Mouse (Mus musculus) embryonic fibroblast, embryonic 13.5 days (primary cell): ENCODE measurements around the gene Chpf2. TPM values are rescaled to one million over a fixed set of nuclear protein-coding genes. Genes with fewer than 3 reads are reported as not detected.
A peak's percentile ranks its signal among the peaks of the same experiment; 100 is the strongest.

ENCODE experiments used
- H3K27ac ChIP-seq: 2 replicates; pipeline ENCODE4 v1.5.1; 2012; ENCODE audit warnings: low read length, control low read depth, inconsistent platforms; ENCODE audit not compliant: insufficient read depth
- H3K4me1 ChIP-seq: 2 replicates; pipeline ENCODE4 v1.6.1; 2011; ENCODE audit warnings: low read length; ENCODE audit not compliant: control insufficient read depth, insufficient read depth
- H3K4me3 ChIP-seq: 2 replicates; pipeline ENCODE4 v1.5.1; 2011; ENCODE audit warnings: mild to moderate bottlenecking, control low read depth, low read length; ENCODE audit not compliant: insufficient read depth
- CTCF ChIP-seq: IDR thresholded peaks from 2 replicates; pipeline ENCODE4 v1.5.1; 2011; ENCODE audit warnings: mild to moderate bottlenecking, control low read depth, low read length, moderate library complexity, borderline replicate concordance; ENCODE audit not compliant: insufficient read depth
- POLR2A ChIP-seq: IDR thresholded peaks from 2 replicates; pipeline ENCODE4 v1.6.1; 2011; ENCODE audit warnings: low read depth, mild to moderate bottlenecking, control low read depth, low read length, moderate library complexity
- polyA plus RNA-seq: library from polyadenylated mRNA; stranded (reverse); fragments of >200 nt; gene quantifications from 2 replicates; pipeline ENCODE4 v1.2.4, GENCODE M21; 2011; ENCODE audit warnings: low read depth; ENCODE audit not compliant: missing spikeins, insufficient read length

Chpf2 gene
- polyA plus RNA-seq, 1 experiment = 45.5 TPM

- Histone ChIP-seq H3K4me3 (no peak overlapping the region), H3K4me1 (peaks cover 14% of the 10 kb centered on the region), H3K27ac (no peak overlapping the region)
- TF ChIP-seq POLR2A (peak; percentile 35; the same call in 1 of the 2 replicates), CTCF (no peak)
Observed at GRCm38 (mm10) chr5:24591268-24591721, 4.8 kb downstream of the Chpf2 start.

- H3K27ac ChIP-seq = no peak overlapping the region
- peaks cover 14% of the 10 kb centered on the region for H3K4me1 ChIP-seq
- TF ChIP-seq POLR2A (no peak), CTCF (no peak)
- H3K4me3 ChIP-seq = no peak overlapping the region
Observed at GRCm38 (mm10) chr5:24591796-24592470, 5.4 kb downstream of the Chpf2 start.

GRCm38 (mm10) chr5:24592471-24593160 is 6.1 kb downstream of the Chpf2 start:
- no peak overlapping the region for H3K27ac ChIP-seq
- TF ChIP-seq POLR2A (peak; percentile 3; the same call in 1 of the 2 replicates), CTCF (no peak)
- H3K4me3 ChIP-seq = no peak overlapping the region
- peaks cover 14% of the 10 kb centered on the region for H3K4me1 ChIP-seq

- Histone ChIP-seq H3K27ac (no peak overlapping the region), H3K4me3 (no peak overlapping the region), H3K4me1 (peaks cover 13% of the 10 kb centered on the region)
- TF ChIP-seq CTCF = no peak
- TF ChIP-seq POLR2A = no peak
Observed at GRCm38 (mm10) chr5:24593230-24593629, 6.7 kb downstream of the Chpf2 start.

GRCm38 (mm10) chr5:24593928-24594327 is 7.4 kb downstream of the Chpf2 start:
- H3K4me3 ChIP-seq = no peak overlapping the region
- no peak overlapping the region for H3K27ac ChIP-seq
- peaks cover 10% of the 10 kb centered on the region for H3K4me1 ChIP-seq
- no peak for TF ChIP-seq CTCF
- no peak for TF ChIP-seq POLR2A

GRCm38 (mm10) chr5:24594346-24594745 is 7.8 kb downstream of the Chpf2 start:
- Histone ChIP-seq H3K4me3 (no peak overlapping the region), H3K4me1 (peaks cover 10% of the 10 kb centered on the region), H3K27ac (no peak overlapping the region)
- TF ChIP-seq CTCF (no peak), POLR2A (no peak)

- Histone ChIP-seq H3K4me3 (no peak overlapping the region), H3K27ac (no peak overlapping the region), H3K4me1 (peaks cover 10% of the 10 kb centered on the region)
- TF ChIP-seq POLR2A (no peak), CTCF (no peak)
Observed at GRCm38 (mm10) chr5:24595261-24595660, 8.7 kb downstream of the Chpf2 start.

GRCm38 (mm10) chr5:24595786-24596380 is 9.3 kb downstream of the Chpf2 start:
- no peak overlapping the region for H3K4me3 ChIP-seq
- peaks cover 7% of the 10 kb centered on the region; the same call in 1 of the 2 replicates for H3K4me1 ChIP-seq
- no peak for TF ChIP-seq POLR2A
- no peak for TF ChIP-seq CTCF
- no peak overlapping the region for H3K27ac ChIP-seq

- no peak overlapping the region for H3K27ac ChIP-seq
- no peak overlapping the region for H3K4me3 ChIP-seq
- no peak for TF ChIP-seq POLR2A
- TF ChIP-seq CTCF = no peak
- 0 out of 2 replicates have a peak, but pooled peaks cover 1% of the 10 kb centered on the region for H3K4me1 ChIP-seq
Observed at GRCm38 (mm10) chr5:24596519-24597171, 10.1 kb downstream of the Chpf2 start.
